Mouse (Mus musculus): ENCODE data around the gene Topaz1.

DNA sequence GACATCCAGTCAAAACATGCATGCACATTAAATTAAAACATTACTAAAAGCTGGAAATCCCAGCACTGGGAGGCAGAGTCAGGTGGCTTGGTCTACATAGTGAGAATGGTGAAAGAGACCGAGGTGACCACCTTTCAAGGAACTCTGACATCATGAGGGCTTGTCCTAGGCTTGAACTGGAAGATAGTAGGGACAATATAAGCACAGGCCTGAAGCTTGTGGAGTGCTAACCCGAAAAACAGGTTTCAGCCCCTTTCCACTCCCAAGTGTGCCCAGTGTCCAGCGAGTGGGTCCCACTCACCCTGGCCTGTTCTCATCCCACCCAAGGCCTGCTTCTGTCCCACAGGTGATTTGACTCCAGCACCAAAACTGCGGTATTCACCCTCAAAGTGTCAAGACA lies 90.1 kb downstream of the Topaz1 start:
- TF ChIP-seq POLR2A (IDR thresholded peaks at IDR 0.05; ENCODE audit: insufficient read depth, low read length) (no peak), CTCF (IDR thresholded peaks at IDR 0.05; ENCODE audit: low read depth, low read length) (no peak)
